Mouse (Mus musculus): ENCODE data around the gene Nr1i2. TPM values are rescaled to one million over a fixed set of nuclear protein-coding genes. Genes with fewer than 3 reads are reported as not detected.
A peak's percentile ranks its signal among the peaks of the same experiment; 100 is the strongest.

Nr1i2 gene
- polyA plus RNA-seq, 2 experiments: 2.2 to 4.1 TPM

DNA sequence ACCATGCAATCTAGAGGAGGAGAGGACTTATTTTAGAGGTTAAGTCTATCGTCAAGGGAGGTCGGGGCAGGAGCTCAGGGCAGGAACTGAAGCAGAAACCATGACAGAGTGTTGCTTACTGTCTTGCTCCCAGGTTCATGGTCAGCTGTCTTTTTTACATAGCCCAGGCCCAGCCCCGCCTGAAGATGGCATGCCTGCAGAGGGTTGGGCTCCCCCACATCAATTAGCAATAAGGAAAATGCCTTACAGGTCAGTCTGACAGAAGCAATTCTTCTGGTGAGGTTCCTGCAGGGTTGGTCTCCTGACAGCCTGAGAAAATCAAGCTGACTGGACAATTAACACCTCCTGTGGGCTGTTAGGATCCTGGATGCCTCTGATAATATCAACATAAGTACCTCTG, 23.0 kb downstream of the Nr1i2 start:
- WGBS (ENCODE audit: insufficient replicate concordance): 35% methylated on average over 3 of the region's 3 CpGs
- Histone ChIP-seq H3K9ac (replicated peaks) (no peak overlapping the region), H3K4me3 (ENCODE audit: insufficient read depth in 1 of 2, low read depth in 2 of 2, low read length in 2 of 2) (no peak overlapping the region), H3K36me3 (replicated peaks; ENCODE audit: control insufficient read depth, insufficient read depth, low read depth) (no peaks in the 10 kb centered on the region), H3K27ac (no peak overlapping the region), H3K4me2 (ENCODE audit: low read depth) (no peak overlapping the region), H3K27me3 (ENCODE audit: control insufficient read depth, insufficient read depth, low read length) (no peaks in the 10 kb centered on the region), H3K9me3 (ENCODE audit: control insufficient read depth, low read length) (no peaks in the 10 kb centered on the region), H3K4me1 (replicated peaks; ENCODE audit: control insufficient read depth in 2 of 2, insufficient read depth in 2 of 2, low read length in 1 of 2) (no peaks in the 10 kb centered on the region)
- no peak for DNase-seq (ENCODE audit: low read depth in 3 of 3, low spot score in 3 of 3)
- TF ChIP-seq CTCF (IDR thresholded peaks at IDR 0.05; ENCODE audit: low read depth) (no peak), EP300 (IDR thresholded peaks at IDR 0.05; ENCODE audit: low read depth) (no peak)
- no peak for ATAC-seq (ENCODE audit: insufficient read depth)

DNA sequence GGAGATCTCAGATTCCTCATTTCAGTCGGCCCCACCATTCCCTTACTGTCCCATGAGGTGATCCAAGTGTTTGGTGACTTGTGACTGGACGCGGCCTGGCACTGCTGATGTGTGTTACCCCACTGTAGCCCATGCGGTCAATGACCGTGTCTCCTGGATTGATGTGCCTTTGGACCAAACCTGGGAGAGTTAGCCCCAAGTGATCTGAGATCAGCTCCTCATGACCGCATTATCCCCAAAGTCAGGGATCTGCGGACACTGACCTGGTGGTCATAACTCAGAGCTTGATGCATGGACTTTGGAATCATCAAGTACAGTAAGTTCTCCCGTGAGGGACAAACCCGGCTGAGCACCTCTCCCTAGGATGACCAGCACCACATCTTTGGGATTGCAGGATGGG, 38.7 kb downstream of the Nr1i2 start:
- no peaks in the 10 kb centered on the region for H3K4me1 ChIP-seq (replicated peaks; ENCODE audit: control insufficient read depth in 2 of 2, insufficient read depth in 2 of 2, low read length in 1 of 2)
- DNase-seq (ENCODE audit: low read depth in 3 of 3, low spot score in 3 of 3) (no peak), ATAC-seq (ENCODE audit: insufficient read depth) (no peak)
- no peaks in the 10 kb centered on the region for H3K9me3 ChIP-seq (ENCODE audit: control insufficient read depth, low read length)
- H3K4me3 ChIP-seq (ENCODE audit: insufficient read depth in 1 of 2, low read depth in 2 of 2, low read length in 2 of 2): no peak overlapping the region
- no peak overlapping the region for H3K9ac ChIP-seq (replicated peaks)
- H3K27me3 ChIP-seq (ENCODE audit: control insufficient read depth, insufficient read depth, low read length): no peaks in the 10 kb centered on the region
- no peaks in the 10 kb centered on the region for H3K36me3 ChIP-seq (replicated peaks; ENCODE audit: control insufficient read depth, insufficient read depth, low read depth)
- TF ChIP-seq EP300 (IDR thresholded peaks at IDR 0.05; ENCODE audit: low read depth): no peak
- TF ChIP-seq CTCF (IDR thresholded peaks at IDR 0.05; ENCODE audit: low read depth): no peak
- no peak overlapping the region for H3K4me2 ChIP-seq (ENCODE audit: low read depth)
- no peak overlapping the region for H3K27ac ChIP-seq
- 75% methylated on average over 9 of the region's 9 CpGs for WGBS (ENCODE audit: insufficient replicate concordance)

DNA sequence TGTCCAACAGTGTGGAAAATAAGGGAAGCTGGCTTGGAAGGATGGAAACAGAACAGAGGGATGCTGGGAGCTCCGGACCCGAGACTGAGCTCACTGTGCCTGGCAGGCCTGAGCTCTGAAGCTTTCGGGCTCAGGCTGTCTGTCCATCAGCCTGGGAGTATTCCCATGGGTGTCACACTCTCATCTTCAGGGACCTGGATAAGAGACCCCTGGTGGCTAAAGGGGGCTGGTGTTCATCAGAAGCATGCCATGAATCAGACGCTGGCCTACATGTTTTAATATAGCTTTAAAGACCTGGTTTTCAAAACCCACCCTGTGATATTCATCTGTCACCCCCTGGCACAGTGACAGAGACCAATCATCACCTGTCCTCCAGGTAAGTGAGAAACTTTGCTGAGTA, 39.5 kb downstream of the Nr1i2 start:
- Histone ChIP-seq H3K27ac (no peak overlapping the region), H3K27me3 (ENCODE audit: control insufficient read depth, insufficient read depth, low read length) (no peaks in the 10 kb centered on the region), H3K4me3 (ENCODE audit: insufficient read depth in 1 of 2, low read depth in 2 of 2, low read length in 2 of 2) (no peak overlapping the region), H3K36me3 (replicated peaks; ENCODE audit: control insufficient read depth, insufficient read depth, low read depth) (no peaks in the 10 kb centered on the region), H3K9ac (replicated peaks) (no peak overlapping the region), H3K4me2 (ENCODE audit: low read depth) (no peak overlapping the region), H3K9me3 (ENCODE audit: control insufficient read depth, low read length) (no peaks in the 10 kb centered on the region), H3K4me1 (replicated peaks; ENCODE audit: control insufficient read depth in 2 of 2, insufficient read depth in 2 of 2, low read length in 1 of 2) (no peaks in the 10 kb centered on the region)
- WGBS (ENCODE audit: insufficient replicate concordance): 51% methylated on average over 4 of the region's 4 CpGs
- ATAC-seq (ENCODE audit: insufficient read depth) (no peak), DNase-seq (ENCODE audit: low read depth in 3 of 3, low spot score in 3 of 3) (no peak)
- TF ChIP-seq EP300 (IDR thresholded peaks at IDR 0.05; ENCODE audit: low read depth) (no peak), CTCF (IDR thresholded peaks at IDR 0.05; ENCODE audit: low read depth) (peak; percentile 13; the same call in 1 of the 2 replicates)

DNA sequence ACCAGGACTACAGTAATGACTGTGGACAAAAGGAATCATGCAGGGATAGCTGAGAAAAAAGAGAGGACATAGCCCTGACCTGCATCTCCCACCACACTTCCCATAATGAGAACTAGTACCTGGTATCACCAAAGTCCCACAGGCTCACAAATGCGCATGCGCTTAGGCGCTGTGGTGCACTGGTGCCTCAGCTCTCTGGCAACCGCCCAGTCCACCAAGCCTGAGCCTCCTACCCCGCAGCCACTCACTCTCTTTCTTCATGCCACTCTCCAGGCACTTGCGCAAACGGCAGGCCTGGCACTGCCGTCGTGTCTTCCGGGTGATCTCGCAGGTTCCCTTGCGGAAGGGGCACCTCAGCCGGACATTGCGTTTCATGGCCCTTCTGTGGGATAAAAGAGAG, 40.6 kb downstream of the Nr1i2 start:
- TF ChIP-seq CTCF (IDR thresholded peaks at IDR 0.05; ENCODE audit: low read depth) (no peak), EP300 (IDR thresholded peaks at IDR 0.05; ENCODE audit: low read depth) (no peak)
- ATAC-seq (ENCODE audit: insufficient read depth) (no peak), DNase-seq (ENCODE audit: low read depth in 3 of 3, low spot score in 3 of 3) (no peak)
- no peaks in the 10 kb centered on the region for H3K36me3 ChIP-seq (replicated peaks; ENCODE audit: control insufficient read depth, insufficient read depth, low read depth)
- no peak overlapping the region for H3K27ac ChIP-seq
- no peak overlapping the region for H3K4me3 ChIP-seq (ENCODE audit: insufficient read depth in 1 of 2, low read depth in 2 of 2, low read length in 2 of 2)
- no peaks in the 10 kb centered on the region for H3K27me3 ChIP-seq (ENCODE audit: control insufficient read depth, insufficient read depth, low read length)
- WGBS (ENCODE audit: insufficient replicate concordance): 68% methylated on average over 14 of the region's 14 CpGs
- H3K9me3 ChIP-seq (ENCODE audit: control insufficient read depth, low read length): no peaks in the 10 kb centered on the region
- H3K9ac ChIP-seq (replicated peaks): no peak overlapping the region
- H3K4me1 ChIP-seq (replicated peaks; ENCODE audit: control insufficient read depth in 2 of 2, insufficient read depth in 2 of 2, low read length in 1 of 2): no peaks in the 10 kb centered on the region
- no peak overlapping the region for H3K4me2 ChIP-seq (ENCODE audit: low read depth)

DNA sequence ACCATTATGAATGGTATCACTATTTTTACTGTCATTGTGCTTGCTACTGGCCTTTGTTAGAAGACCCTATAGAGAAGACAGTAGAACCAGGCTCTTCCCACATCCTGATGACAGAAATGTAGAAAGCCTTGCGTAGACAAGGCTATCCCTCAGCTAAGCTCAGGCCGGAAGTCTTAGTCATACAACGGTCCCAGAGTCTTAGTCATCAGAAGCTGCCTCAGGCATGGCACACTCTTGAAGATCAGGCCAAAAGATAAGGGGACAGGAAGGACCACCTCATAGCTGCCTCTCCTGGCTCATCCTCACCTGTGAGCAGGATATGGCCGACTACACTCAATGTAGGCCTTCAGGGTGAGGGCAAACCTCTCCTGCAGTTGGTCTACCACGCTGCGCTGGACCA, 44.2 kb downstream of the Nr1i2 start:
- no peaks in the 10 kb centered on the region for H3K36me3 ChIP-seq (replicated peaks; ENCODE audit: control insufficient read depth, insufficient read depth, low read depth)
- no peak overlapping the region for H3K9ac ChIP-seq (replicated peaks)
- H3K4me1 ChIP-seq (replicated peaks; ENCODE audit: control insufficient read depth in 2 of 2, insufficient read depth in 2 of 2, low read length in 1 of 2): no peaks in the 10 kb centered on the region
- H3K4me2 ChIP-seq (ENCODE audit: low read depth): no peak overlapping the region
- WGBS (ENCODE audit: insufficient replicate concordance): 69% methylated on average over 6 of the region's 6 CpGs
- no peak for ATAC-seq (ENCODE audit: insufficient read depth)
- H3K4me3 ChIP-seq (ENCODE audit: insufficient read depth in 1 of 2, low read depth in 2 of 2, low read length in 2 of 2): no peak overlapping the region
- no peak for DNase-seq (ENCODE audit: low read depth in 3 of 3, low spot score in 3 of 3)
- TF ChIP-seq EP300 (IDR thresholded peaks at IDR 0.05; ENCODE audit: low read depth) (no peak), CTCF (IDR thresholded peaks at IDR 0.05; ENCODE audit: low read depth) (no peak)
- no peak overlapping the region for H3K27ac ChIP-seq
- H3K27me3 ChIP-seq (ENCODE audit: control insufficient read depth, insufficient read depth, low read length): no peaks in the 10 kb centered on the region
- no peaks in the 10 kb centered on the region for H3K9me3 ChIP-seq (ENCODE audit: control insufficient read depth, low read length)

All from liver, embryonic 14.5 days (tissue).